Mouse (Mus musculus): ENCODE results near the gene Dgkz. TPM values are rescaled to one million over a fixed set of nuclear protein-coding genes. Genes with fewer than 3 reads are reported as not detected.

The Dgkz gene
- total RNA-seq (2015; ENCODE audit: low replicate concordance) (25.6 and 54.1 TPM in 2 replicates), total RNA-seq (2017; ENCODE audit: low replicate concordance) (8.7 and 11.9 TPM in 2 replicates)

- ATAC-seq (replicated peaks; ENCODE audit: low FRiP score, poor library complexity, severe bottlenecking): no peak
Observed at GRCm38 (mm10) chr2:91975581-91976541, at the start of gene Dgkz. Dgkz (minus strand) TSS chr2:91975864.

- ATAC-seq (replicated peaks; ENCODE audit: low FRiP score, poor library complexity, severe bottlenecking): no peak
Observed at GRCm38 (mm10) chr2:92025202-92025601, 49.5 kb upstream of the Dgkz start.

GRCm38 (mm10) chr2:92024274-92024672 is 48.6 kb upstream of the Dgkz start, which contains the start of gene Creb3l1:
Creb3l1 (minus strand) TSS chr2:92024502.
- no peak for ATAC-seq (replicated peaks; ENCODE audit: low FRiP score, poor library complexity, severe bottlenecking)

- no peak for ATAC-seq (replicated peaks; ENCODE audit: low FRiP score, poor library complexity, severe bottlenecking)
Observed at GRCm38 (mm10) chr2:92023362-92024273, 48.0 kb upstream of the Dgkz start.

- no peak for ATAC-seq (replicated peaks; ENCODE audit: low FRiP score, poor library complexity, severe bottlenecking)
Observed at GRCm38 (mm10) chr2:92020676-92021265, 45.1 kb upstream of the Dgkz start.

GRCm38 (mm10) chr2:92017440-92017839 is 41.8 kb upstream of the Dgkz start:
- no peak for ATAC-seq (replicated peaks; ENCODE audit: low FRiP score, poor library complexity, severe bottlenecking)

- ATAC-seq (replicated peaks; ENCODE audit: low FRiP score, poor library complexity, severe bottlenecking): no peak
Observed at GRCm38 (mm10) chr2:92016981-92017380, 41.3 kb upstream of the Dgkz start.

GRCm38 (mm10) chr2:92014891-92015290 is 39.2 kb upstream of the Dgkz start:
- no peak for ATAC-seq (replicated peaks; ENCODE audit: low FRiP score, poor library complexity, severe bottlenecking)

GRCm38 (mm10) chr2:92014248-92014647 is 38.6 kb upstream of the Dgkz start:
- ATAC-seq (replicated peaks; ENCODE audit: low FRiP score, poor library complexity, severe bottlenecking): no peak

- ATAC-seq (replicated peaks; ENCODE audit: low FRiP score, poor library complexity, severe bottlenecking): no peak
Observed at GRCm38 (mm10) chr2:92012768-92013445, 37.2 kb upstream of the Dgkz start.

- ATAC-seq (replicated peaks; ENCODE audit: low FRiP score, poor library complexity, severe bottlenecking): no peak
Observed at GRCm38 (mm10) chr2:92011424-92012353, 36.0 kb upstream of the Dgkz start.

- ATAC-seq (replicated peaks; ENCODE audit: low FRiP score, poor library complexity, severe bottlenecking): no peak
Observed at GRCm38 (mm10) chr2:92008623-92009404, 33.1 kb upstream of the Dgkz start.

- ATAC-seq (replicated peaks; ENCODE audit: low FRiP score, poor library complexity, severe bottlenecking): peak; percentile 95
Observed at GRCm38 (mm10) chr2:92007933-92008622, 32.4 kb upstream of the Dgkz start.

GRCm38 (mm10) chr2:92006983-92007921 is 31.6 kb upstream of the Dgkz start:
- no peak for ATAC-seq (replicated peaks; ENCODE audit: low FRiP score, poor library complexity, severe bottlenecking)

GRCm38 (mm10) chr2:92006491-92006890 is 30.8 kb upstream of the Dgkz start:
- ATAC-seq (replicated peaks; ENCODE audit: low FRiP score, poor library complexity, severe bottlenecking): no peak

- ATAC-seq (replicated peaks; ENCODE audit: low FRiP score, poor library complexity, severe bottlenecking): no peak
Observed at GRCm38 (mm10) chr2:92004617-92005016, 29.0 kb upstream of the Dgkz start.
